Mouse (Mus musculus) cerebellum, adult 2 months (tissue): ENCODE data around the gene Cish.

Experiments used
- CTCF ChIP-seq: fragments of 200-500 bp; IDR thresholded peaks from 2 replicates; pipeline ENCODE4 v1.5.1; 2011; ENCODE audit warnings: low read depth, mild to moderate bottlenecking, control low read depth, low read length, moderate library complexity, borderline replicate concordance; ENCODE audit not compliant: insufficient read depth
- POLR2A ChIP-seq: fragments of 200-500 bp; IDR thresholded peaks from 2 replicates; pipeline ENCODE4 v1.6.1; 2011; ENCODE audit warnings: low read length, control low read depth, borderline replicate concordance; ENCODE audit not compliant: insufficient read depth

DNA sequence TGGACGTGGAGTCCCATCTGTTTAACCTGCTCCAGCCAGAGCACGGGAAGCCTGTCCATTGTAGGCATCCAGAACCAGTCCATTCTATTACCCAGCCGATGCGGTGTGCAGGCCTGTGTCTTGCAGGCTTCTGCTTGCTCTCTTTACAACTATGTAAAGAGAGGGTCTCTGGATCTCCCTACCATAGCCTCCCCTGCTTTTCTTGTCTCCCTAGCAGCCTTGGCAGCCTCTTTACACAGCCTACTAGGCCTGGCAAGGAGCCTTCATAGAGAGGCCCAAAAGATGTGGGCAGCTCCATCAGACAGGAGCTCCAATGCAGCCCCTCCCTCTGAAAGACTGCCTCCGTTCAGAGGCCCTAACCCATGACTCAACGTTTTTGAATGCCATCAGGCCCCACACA lies 46.7 kb upstream of the Cish start:
- TF ChIP-seq POLR2A (no peak), CTCF (no peak)
